Mouse (Mus musculus) lung, adult 2 months (tissue): Measurements from ENCODE around the gene Tmem123.

Source experiments
- CTCF ChIP-seq: fragments of 200-500 bp; IDR thresholded peaks from 2 replicates; pipeline ENCODE4 v1.5.1; 2011; ENCODE audit warnings: mild to moderate bottlenecking, low read length, control low read depth; ENCODE audit not compliant: insufficient read depth
- POLR2A ChIP-seq: fragments of 200-500 bp; IDR thresholded peaks from 2 replicates; pipeline ENCODE4 v1.6.1; 2011; ENCODE audit warnings: low read depth, mild to moderate bottlenecking, control low read depth, low read length, borderline replicate concordance; ENCODE audit errors: extremely low read depth

DNA sequence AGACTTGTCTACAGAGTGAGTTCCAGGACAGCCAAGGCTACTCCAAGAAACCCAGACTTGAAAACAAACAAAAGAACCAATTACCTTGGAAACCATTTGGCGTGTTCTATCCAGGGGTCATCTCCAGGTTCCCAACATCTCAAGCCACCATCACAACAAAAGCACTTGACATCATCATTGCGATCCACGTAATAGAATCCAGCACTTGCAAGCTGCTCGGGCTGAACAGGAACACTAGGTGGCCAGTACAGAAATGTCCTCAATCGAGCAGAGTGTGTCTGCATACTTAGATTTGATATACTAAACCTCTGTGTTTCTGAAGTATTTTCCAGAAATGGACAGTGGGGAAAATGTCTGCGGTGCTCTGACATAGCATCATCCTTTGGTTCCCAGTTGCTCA, 69.6 kb downstream of the Tmem123 start:
- no peak for TF ChIP-seq POLR2A
- no peak for TF ChIP-seq CTCF
